Mouse (Mus musculus): ENCODE measurements at regions not wholly inside any gene's neighbourhood (a gene's known extent, or its start where the extent isn't known, plus 50 kb on each side); places are given as distances from the start of the nearest gene placed in this dataset.

- no peak for DNase-seq (ENCODE audit: low spot score in 2 of 2)
Observed at GRCm38 (mm10) chr17:7680658-7681057, 146.4 kb downstream of the Fndc1 start.

- no peak for DNase-seq (ENCODE audit: low spot score in 2 of 2)
Observed at GRCm38 (mm10) chr17:7679786-7680185, 147.3 kb downstream of the Fndc1 start.

DNA sequence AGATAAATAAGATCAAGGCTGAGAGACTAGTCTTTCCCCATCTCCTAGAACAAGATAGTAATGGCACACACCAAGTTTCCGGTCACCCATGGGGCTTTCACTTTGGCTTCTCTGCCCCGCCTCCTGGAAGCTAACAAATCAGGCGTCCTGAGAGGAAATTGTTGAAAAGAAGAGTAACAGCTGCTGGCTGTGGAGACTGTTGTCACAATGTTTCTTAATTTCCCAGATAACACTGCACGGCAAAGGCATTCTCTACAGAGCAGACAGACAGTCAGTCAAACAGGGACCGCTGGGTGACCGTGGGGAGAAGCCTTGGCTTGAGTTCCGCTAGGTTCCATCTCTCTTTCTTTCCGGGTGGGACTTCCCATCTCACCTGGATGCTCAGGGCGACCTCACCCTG, 148.2 kb downstream of the Fndc1 start:
- DNase-seq (ENCODE audit: low spot score in 2 of 2), result no peak

DNA sequence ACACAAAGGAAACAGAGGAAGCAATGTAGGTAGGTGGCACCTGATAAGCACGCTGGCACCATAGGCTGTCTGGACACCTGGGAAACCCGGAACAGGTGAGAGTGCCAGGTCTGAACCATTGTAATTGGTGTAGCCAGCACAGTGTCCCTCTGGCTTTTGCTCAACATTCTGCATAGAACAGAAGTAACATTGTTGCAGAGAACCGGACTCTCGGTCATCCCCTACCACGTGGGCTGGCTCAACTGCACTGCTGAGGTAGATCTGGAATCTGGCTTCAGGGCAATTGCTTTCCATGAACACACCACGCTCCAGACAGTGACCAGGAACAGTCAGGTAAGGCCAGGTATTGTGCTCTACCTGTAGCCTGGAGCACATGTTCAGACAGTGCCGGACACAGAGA, 149.3 kb downstream of the Fndc1 start:
- DNase-seq (ENCODE audit: low spot score in 2 of 2), result no peak

GRCm38 (mm10) chr17:7677301-7677700, 149.8 kb downstream of the Fndc1 start:
- no peak for DNase-seq (ENCODE audit: low spot score in 2 of 2)

DNA sequence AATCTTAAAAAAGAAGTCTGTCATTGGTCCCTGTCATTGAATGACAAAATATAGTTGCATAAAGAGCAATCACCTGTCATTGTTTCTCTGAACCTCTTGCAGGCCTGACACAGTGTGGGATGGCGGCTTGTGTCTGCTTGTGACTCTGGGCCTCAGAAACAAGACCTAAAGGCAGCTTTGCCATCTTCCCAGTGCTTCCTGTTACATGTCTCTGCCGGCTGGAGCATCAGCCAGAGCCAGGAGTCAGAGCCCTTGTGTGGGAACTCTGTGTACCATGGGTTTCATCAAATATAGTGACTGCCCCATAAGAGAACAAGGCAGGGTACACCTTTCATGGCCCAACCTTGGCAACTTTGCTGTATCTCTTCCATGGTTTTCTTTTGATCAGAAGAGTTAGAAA, 150.3 kb downstream of the Fndc1 start:
- no peak for DNase-seq (ENCODE audit: low spot score in 2 of 2)

GRCm38 (mm10) chr17:7674511-7674910, 152.6 kb downstream of the Fndc1 start:
- no peak for DNase-seq (ENCODE audit: low spot score in 2 of 2)

DNA sequence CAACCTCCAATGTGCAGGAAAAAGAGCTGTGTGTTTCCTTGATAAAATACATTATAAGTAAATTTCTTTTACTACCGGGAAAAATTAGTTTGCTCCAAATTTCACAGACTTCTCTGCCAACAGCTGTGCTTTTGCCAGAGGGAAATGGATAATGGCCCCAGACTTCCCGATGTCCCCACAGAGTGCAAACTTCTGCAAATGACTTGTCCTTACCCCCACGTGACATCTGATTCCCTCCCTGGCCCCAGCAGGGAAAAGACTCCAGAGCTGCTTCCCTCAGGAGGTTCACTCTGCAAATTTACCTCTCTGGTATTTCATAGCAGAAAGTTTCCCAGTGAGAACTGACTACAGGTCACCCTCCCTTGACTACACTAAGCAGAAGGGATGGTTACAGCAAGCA, 159.3 kb downstream of the Fndc1 start:
- no peak for DNase-seq (ENCODE audit: low spot score in 2 of 2)

DNA sequence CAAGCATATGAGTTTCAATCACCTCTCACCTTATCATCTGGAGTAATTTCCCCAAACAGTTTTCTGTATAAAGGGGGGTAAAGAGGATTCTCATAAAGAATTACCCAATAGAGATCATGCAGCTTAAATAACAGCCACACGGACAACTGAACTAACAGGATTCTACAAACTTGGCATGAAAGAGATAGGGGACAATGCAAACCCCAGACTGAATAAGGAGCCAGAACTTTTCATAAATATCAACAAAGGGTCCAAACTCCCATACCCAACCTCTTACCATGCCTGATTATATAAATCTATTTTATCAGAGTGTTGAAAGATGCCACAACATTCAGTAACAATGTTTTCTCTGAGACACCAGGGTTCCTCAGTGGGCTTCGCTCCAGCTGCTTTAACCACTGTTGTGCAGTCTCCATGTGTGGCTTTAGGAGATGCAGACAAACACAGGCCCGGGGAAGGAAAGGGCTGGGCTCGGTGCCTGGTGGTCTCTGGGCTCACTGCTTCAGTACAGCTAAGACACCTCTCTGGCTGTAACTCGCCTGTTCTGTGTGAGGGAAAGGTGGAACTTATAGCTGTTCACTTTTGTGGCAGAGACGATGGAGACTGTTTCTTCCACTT, 160.2 kb downstream of the Fndc1 start:
- DNase-seq (ENCODE audit: low spot score in 2 of 2), result no peak

DNA sequence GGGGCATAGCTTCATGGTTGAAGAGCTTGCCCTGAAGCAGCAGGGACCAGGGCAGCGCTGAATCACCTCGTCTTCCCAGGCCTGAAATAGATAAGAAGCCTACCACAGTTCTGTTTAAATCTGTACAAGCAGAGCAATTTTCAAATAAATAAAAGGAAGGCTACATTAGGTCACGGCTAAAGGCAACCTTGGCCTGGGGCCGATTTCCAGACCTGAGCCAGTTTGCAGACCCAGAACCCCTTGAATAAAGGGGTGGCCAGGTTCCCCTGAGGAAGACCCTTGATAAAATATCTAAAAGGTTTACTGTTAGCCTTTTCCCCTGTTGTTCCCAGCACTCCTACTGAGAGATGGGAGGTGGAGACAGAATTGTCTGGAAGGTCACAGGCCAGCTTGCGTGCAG, 160.9 kb downstream of the Fndc1 start:
- no peak for DNase-seq (ENCODE audit: low spot score in 2 of 2)

DNA sequence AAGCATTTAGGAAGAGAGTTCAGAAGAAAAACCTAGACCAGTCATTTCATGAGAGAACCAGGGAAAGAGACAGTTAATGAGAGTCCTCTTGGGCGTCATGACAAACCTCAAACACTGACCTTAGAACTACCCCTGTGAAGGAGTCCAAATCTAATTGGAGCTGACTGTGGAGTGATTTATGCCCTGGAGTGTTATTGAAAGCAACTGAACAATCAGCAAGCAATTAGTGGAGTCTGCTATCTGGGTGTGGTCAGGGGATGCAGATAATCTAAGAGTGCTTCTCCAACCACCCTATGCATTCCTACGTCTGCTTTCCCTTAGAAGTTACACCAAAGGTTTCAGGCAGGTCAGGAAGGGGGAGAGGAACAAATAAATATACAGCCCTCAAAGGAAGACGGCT, 161.4 kb downstream of the Fndc1 start:
- no peak for DNase-seq (ENCODE audit: low spot score in 2 of 2)

DNA sequence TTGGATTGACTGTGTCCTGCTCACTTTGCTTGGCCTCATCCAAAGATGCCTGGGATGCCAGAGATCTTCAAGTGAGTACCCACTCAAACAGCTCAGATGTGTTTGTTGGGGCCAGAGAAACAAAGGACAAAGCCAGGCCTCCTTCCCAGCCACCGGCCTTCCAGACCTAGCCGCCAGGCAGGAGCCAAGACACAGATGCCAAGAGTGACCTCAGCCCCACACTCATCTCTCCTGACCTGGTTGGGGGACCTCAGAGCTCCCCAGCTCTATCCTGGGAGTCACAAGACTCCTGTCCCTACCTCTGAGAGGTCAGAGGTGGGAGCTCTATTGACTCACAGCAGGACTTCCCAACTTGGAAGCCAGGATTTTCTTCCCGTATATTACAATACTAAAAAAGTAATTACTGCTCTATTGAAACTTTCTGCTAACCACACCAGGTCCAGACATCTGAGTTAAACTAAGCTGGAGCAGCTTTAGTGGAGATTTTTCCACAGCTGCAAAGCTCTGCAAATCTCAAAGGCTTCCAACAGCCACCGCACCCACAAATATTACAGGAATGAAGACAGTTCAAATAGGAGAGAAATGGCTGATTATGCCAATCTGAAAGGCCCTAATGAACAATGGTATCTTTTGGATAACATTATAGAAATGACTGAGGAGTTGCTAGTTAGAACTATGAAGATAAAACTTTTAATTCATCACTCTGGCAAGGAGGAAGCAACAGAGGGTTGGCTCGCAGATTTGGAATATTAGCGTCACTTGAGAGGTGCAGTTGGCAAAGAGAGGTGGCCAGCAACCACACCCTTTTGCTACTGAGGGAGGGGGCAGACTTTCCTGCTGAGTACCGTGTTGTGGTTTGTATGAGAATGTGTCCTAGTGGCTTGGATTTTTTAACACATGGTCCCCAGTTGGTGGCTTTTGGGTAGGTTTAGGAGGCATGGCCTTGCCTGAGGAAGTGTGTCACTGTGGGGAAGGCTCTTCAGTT, 162.9 kb downstream of the Fndc1 start:
- DNase-seq (ENCODE audit: low spot score in 2 of 2), result no peak

GRCm38 (mm10) chr17:7656503-7656902, 170.6 kb downstream of the Fndc1 start:
- DNase-seq (ENCODE audit: low spot score in 2 of 2), result no peak

GRCm38 (mm10) chr17:7655966-7656365, 171.1 kb downstream of the Fndc1 start:
- no peak for DNase-seq (ENCODE audit: low spot score in 2 of 2)

DNA sequence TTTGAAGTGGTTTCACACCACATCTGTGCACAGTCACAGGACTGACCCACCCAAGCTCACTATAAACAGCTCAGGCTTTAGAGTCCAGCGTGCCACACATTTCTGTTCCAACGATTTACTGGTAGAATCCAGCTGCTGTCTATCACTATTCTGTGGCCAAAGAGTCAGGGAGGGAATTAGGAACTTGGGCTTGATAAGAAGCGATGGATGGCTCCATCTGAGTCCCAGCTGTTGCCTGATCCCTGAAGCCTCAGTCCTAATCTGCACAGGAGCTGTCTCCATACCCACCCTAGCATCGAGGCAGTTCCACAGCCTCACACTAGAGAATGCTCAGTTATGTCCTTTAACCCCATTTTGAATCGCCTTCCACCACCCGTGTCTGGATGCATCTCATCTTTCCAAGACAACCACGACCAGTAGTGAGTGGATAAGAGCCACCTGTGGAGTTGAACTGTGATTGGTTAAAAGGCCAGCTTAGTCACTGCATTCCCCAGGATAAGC, 173.0 kb downstream of the Fndc1 start:
- DNase-seq (ENCODE audit: low spot score in 2 of 2), result no peak

- no peak for DNase-seq (ENCODE audit: low spot score in 2 of 2)
Observed at GRCm38 (mm10) chr17:7652037-7652436, 175.1 kb downstream of the Fndc1 start.

- DNase-seq (ENCODE audit: low spot score in 2 of 2), result no peak
Observed at GRCm38 (mm10) chr17:7650417-7650816, 176.7 kb downstream of the Fndc1 start.

GRCm38 (mm10) chr17:7644857-7645481, 182.1 kb downstream of the Fndc1 start:
- no peak for DNase-seq (ENCODE audit: low spot score in 2 of 2)

GRCm38 (mm10) chr17:7643640-7644039, 183.5 kb downstream of the Fndc1 start:
- DNase-seq (ENCODE audit: low spot score in 2 of 2), result no peak

DNA sequence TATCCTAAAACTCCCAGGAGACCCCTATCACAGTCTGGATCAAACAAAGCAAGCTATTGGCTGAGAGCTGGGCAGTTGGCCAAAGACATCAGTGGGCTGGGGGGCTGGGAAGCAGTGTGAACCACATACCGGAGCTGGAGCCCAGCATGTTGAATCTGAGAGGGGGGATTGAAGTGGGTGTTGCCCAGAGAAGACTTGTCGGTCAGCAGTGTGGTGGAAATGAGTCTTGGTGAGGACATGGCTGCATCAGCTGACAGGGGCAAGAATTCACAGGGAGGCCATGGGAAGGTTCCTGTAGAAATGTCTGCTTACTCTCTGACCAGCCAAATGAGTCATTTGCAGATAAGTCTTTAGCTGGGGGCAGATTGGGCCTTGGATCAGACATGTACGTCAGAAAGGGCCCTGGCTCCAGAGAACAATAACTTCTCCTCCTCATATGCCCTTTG, 184.6 kb downstream of the Fndc1 start:
- no peak for DNase-seq (ENCODE audit: low spot score in 2 of 2)

DNA sequence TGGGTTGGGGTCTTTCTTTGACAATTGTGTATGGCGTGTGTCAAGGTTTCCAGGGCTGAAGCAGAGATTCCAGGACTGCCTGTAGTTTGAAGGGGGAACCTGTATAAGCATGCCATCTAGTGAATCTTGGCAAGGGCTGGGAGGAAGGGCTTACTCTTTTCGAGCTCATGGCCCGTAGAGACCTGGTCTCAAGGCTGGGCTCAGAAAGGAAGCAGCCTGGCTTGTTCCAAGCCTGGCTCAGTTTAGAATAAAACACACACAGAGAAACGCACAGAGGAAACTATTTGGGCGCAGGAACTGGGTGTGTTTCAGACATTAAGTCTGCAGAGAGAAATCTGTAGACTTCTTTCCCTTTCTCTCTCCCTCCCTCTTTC, 192.8 kb downstream of the Fndc1 start:
- DNase-seq (ENCODE audit: low spot score in 2 of 2), result no peak
